Mouse (Mus musculus): ENCODE measurements around the gene Gtf2f1. TPM values are rescaled to one million over a fixed set of nuclear protein-coding genes. Genes with fewer than 3 reads are reported as not detected.

Gtf2f1 gene
- polyA plus RNA-seq, 1 experiment from 2014 or later: 58.0 TPM

DNA sequence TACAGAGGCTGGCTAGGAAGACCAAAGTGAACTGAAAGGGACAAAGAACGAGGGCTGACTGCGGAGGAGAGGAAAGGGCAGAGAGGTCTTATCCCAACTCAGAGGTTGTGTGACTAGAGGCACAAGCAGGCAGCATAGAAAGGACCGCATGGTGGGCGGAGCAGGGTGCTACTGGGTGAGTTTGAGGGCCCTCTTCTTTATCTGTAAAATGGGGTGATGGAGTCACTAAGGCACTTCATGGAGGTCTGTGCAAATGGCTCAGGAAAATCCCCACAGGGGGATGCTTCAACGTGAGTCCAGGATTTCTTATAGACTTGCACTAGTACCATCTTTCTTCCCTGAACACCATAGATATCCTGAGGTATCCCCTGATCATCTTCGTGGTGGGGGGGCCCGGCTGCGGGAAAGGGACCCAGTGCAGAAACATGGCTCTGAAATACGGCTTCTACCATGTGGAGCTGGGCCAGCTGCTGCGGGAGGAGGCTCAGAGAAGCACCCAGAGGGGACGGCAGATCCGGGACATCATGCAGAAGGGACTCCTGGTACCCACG lies 1.2 kb upstream of the Gtf2f1 start:
- Histone ChIP-seq H3K4me3 (replicated peaks; ENCODE audit: low read length) (peak overlapping the region; percentile 82), H3K9me3 (replicated peaks; ENCODE audit: control insufficient read depth, low read length) (no peaks in the 10 kb centered on the region), H3K9ac (ENCODE audit: low read length) (peak overlapping the region; percentile 84), H3K27ac (ENCODE audit: low read length) (peak overlapping the region; percentile 95), H3K4me2 (ENCODE audit: low read depth, low read length) (peak overlapping the region; percentile 74), H3K36me3 (ENCODE audit: control insufficient read depth, insufficient read depth, low read length) (peaks cover 3% of the 10 kb centered on the region; the same call in 1 of the 2 replicates), H3K4me1 (ENCODE audit: control insufficient read depth, insufficient read depth, low read length) (peaks cover 19% of the 10 kb centered on the region; the same call in 1 of the 2 replicates), H3K27me3 (ENCODE audit: control insufficient read depth, insufficient read depth, low read length) (no peaks in the 10 kb centered on the region)
- no peak for ATAC-seq (ENCODE audit: insufficient read depth, low FRiP score)
- WGBS: 67% methylated on average over 13 of the region's 13 CpGs

DNA sequence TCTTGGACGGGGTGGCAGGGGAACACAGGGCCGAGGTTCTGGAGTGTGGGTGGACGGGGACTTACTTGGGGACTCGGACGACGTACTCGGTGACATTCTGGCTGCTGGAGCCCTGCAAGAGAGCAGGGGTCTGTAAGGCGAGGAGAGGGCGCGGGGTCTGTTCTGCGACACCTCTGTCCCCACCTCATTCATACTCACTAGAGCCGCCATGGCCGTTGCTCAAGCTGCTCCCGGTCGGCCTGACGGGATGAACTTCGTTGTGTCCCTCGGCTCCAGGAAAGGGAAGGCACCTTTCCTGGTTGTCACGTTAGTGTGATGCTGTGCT lies 215 bp downstream of the Gtf2f1 start:
- under 1% methylated on average over 19 of the region's 19 CpGs for WGBS
- Histone ChIP-seq H3K9ac (ENCODE audit: low read length) (peak overlapping the region; percentile 87), H3K27ac (ENCODE audit: low read length) (peak overlapping the region; percentile 79), H3K9me3 (replicated peaks; ENCODE audit: control insufficient read depth, low read length) (no peaks in the 10 kb centered on the region), H3K27me3 (ENCODE audit: control insufficient read depth, insufficient read depth, low read length) (no peaks in the 10 kb centered on the region), H3K4me2 (ENCODE audit: low read depth, low read length) (peak overlapping the region; percentile 91), H3K4me1 (ENCODE audit: control insufficient read depth, insufficient read depth, low read length) (peaks cover 19% of the 10 kb centered on the region; the same call in 1 of the 2 replicates), H3K36me3 (ENCODE audit: control insufficient read depth, insufficient read depth, low read length) (peaks cover 7% of the 10 kb centered on the region), H3K4me3 (replicated peaks; ENCODE audit: low read length) (peak overlapping the region; percentile 82)
- ATAC-seq (ENCODE audit: insufficient read depth, low FRiP score): peak; percentile 42

DNA sequence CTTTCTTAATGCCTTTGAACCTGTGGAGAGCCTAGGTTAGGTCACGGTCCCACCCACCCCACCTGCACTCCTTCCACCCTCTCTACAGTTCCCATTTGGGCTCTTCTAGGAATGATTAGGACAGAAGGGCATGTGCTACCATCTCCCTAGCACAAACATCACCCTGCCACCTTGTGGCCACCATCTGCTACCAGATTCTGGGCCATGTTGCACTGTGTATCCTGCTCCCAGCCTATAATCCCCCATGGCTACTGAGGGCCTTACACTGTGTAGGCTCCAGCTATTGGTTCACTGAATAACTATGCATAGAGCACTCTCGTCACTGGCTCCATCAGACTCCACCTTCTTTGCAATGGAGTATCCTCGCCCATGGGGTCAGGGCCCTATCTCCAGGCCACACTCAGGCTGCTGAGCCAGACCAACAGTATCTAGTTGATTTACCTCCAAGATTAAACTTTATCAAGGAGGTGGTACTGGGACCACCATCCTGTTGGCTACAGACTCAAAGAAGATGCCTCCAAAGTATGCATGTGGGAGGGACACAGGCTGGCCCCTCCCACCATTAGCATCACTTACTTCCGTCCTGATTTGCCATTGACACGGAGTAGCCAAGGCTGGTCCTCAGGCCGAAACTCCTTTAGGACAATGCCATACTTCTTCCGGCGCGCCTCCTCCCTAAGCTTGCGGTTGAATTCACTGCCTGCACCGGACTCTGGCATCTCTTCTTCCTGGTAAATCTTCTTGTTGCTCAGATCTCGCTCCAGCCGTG lies 3.8 kb downstream of the Gtf2f1 start:
- WGBS: 90% methylated on average over 13 of the region's 13 CpGs
- H3K4me2 ChIP-seq (ENCODE audit: low read depth, low read length): no peak overlapping the region
- no peaks in the 10 kb centered on the region for H3K9me3 ChIP-seq (replicated peaks; ENCODE audit: control insufficient read depth, low read length)
- H3K36me3 ChIP-seq (ENCODE audit: control insufficient read depth, insufficient read depth, low read length): peaks cover 17% of the 10 kb centered on the region
- H3K27ac ChIP-seq (ENCODE audit: low read length): peak overlapping the region; percentile 66; the same call in 1 of the 2 replicates
- no peak for ATAC-seq (ENCODE audit: insufficient read depth, low FRiP score)
- H3K4me3 ChIP-seq (replicated peaks; ENCODE audit: low read length): no peak overlapping the region
- no peaks in the 10 kb centered on the region for H3K27me3 ChIP-seq (ENCODE audit: control insufficient read depth, insufficient read depth, low read length)
- H3K4me1 ChIP-seq (ENCODE audit: control insufficient read depth, insufficient read depth, low read length): peaks cover 19% of the 10 kb centered on the region; the same call in 1 of the 2 replicates
- no peak overlapping the region for H3K9ac ChIP-seq (ENCODE audit: low read length)

DNA sequence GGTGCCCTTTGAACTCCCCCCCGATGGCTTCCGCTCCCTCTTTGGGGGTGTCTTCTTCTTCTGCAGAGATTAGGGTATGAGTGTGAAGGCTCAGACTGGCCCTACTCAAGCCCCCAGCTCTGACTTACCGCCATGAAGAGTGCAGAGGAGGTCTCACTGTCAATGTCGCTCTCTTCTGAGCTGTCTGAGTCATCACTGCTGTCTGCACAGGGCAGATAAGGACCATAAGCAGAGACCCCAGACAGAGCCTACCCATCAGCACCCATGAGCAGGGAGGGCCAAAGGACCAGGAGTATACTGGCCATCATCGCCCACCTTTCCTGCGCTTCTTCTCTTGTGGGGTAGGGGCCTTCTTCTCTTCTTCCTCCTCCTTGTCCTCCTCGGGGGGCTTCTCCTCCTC lies 7.1 kb downstream of the Gtf2f1 start:
- no peaks in the 10 kb centered on the region for H3K4me1 ChIP-seq (ENCODE audit: control insufficient read depth, insufficient read depth, low read length)
- H3K4me3 ChIP-seq (replicated peaks; ENCODE audit: low read length): no peak overlapping the region
- H3K27me3 ChIP-seq (ENCODE audit: control insufficient read depth, insufficient read depth, low read length): no peaks in the 10 kb centered on the region
- no peak overlapping the region for H3K27ac ChIP-seq (ENCODE audit: low read length)
- 88% methylated on average over 7 of the region's 7 CpGs for WGBS
- no peak overlapping the region for H3K9ac ChIP-seq (ENCODE audit: low read length)
- peaks cover 26% of the 10 kb centered on the region for H3K36me3 ChIP-seq (ENCODE audit: control insufficient read depth, insufficient read depth, low read length)
- no peaks in the 10 kb centered on the region for H3K9me3 ChIP-seq (replicated peaks; ENCODE audit: control insufficient read depth, low read length)
- no peak overlapping the region for H3K4me2 ChIP-seq (ENCODE audit: low read depth, low read length)
- no peak for ATAC-seq (ENCODE audit: insufficient read depth, low FRiP score)

DNA sequence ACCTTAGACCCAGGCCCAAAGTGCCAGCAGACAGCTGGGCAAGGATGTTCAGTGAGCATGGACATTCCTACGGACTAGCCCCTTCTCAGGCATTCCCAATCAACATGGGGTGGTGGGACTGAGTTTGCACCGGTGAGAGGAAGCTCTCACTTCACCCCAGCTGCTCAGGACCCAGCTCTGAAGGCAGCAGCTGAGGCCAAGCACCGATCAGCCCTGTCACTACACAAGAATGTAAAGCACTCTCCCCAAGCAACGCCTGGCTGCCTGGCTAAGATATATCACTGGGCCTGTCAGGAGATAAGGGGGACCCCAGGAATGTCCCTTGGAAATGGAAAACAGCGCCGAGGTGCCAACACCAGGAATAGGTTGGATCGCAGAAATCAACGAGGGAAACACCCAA lies 9.9 kb downstream of the Gtf2f1 start:
- Histone ChIP-seq H3K4me3 (replicated peaks; ENCODE audit: low read length) (no peak overlapping the region), H3K4me2 (ENCODE audit: low read depth, low read length) (no peak overlapping the region), H3K9me3 (replicated peaks; ENCODE audit: control insufficient read depth, low read length) (no peaks in the 10 kb centered on the region), H3K9ac (ENCODE audit: low read length) (no peak overlapping the region), H3K27ac (ENCODE audit: low read length) (no peak overlapping the region), H3K4me1 (ENCODE audit: control insufficient read depth, insufficient read depth, low read length) (peaks cover 8% of the 10 kb centered on the region; the same call in 1 of the 2 replicates), H3K27me3 (ENCODE audit: control insufficient read depth, insufficient read depth, low read length) (no peaks in the 10 kb centered on the region), H3K36me3 (ENCODE audit: control insufficient read depth, insufficient read depth, low read length) (peaks cover 19% of the 10 kb centered on the region)
- no peak for ATAC-seq (ENCODE audit: insufficient read depth, low FRiP score)
- WGBS: 44% methylated on average over 8 of the region's 8 CpGs

DNA sequence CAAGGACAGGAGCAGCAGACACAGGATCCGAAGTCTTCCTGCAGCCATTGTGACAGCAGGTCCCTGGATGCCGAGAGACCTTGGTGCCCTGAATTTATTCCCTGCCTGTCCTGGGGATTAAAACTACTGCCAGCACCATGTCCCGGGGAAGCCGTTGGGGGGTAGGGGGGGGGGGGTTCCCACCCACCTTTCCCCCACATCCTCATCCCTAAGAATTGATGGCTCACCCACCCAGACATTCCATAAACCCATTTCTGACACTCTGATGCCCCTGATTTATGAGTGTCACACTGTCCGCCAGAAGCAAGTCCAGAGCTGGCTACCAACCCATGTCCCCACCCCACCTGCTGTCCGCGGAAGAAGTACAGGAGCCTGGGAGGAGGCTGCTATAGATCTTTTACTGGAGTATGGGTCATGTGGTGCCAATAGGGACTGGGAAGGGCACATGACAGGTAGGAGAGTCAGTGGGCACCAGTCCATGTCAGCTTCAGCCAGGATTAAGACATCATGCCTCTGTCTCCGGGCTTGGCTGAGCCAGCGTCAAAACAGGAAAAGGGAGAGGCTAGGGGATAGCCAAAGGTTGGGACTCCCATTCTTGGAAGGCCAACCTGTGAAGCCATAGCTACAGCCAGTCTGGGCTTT lies 11.0 kb downstream of the Gtf2f1 start, which contains the start of gene Pspn:
Gene Pspn, minus strand, starts transcription at position 51 of the 642 bp plus-strand sequence.
- Histone ChIP-seq H3K4me3 (replicated peaks; ENCODE audit: low read length) (no peak within 1 kb of the TSS), H3K27me3 (ENCODE audit: control insufficient read depth, insufficient read depth, low read length) (no peaks in the 10 kb centered on the region), H3K4me2 (ENCODE audit: low read depth, low read length) (no peak within 1 kb of the TSS), H3K27ac (ENCODE audit: low read length) (no peak within 1 kb of the TSS), H3K36me3 (ENCODE audit: control insufficient read depth, insufficient read depth, low read length) (peaks cover 21% of the 10 kb centered on the region; the same call in 1 of the 2 replicates), H3K9ac (ENCODE audit: low read length) (no peak within 1 kb of the TSS), H3K9me3 (replicated peaks; ENCODE audit: control insufficient read depth, low read length) (no peaks in the 10 kb centered on the region), H3K4me1 (ENCODE audit: control insufficient read depth, insufficient read depth, low read length) (peaks cover 8% of the 10 kb centered on the region; the same call in 1 of the 2 replicates)
- ATAC-seq (ENCODE audit: insufficient read depth, low FRiP score): no peak
- WGBS: 84% methylated on average over 9 of the region's 9 CpGs

DNA sequence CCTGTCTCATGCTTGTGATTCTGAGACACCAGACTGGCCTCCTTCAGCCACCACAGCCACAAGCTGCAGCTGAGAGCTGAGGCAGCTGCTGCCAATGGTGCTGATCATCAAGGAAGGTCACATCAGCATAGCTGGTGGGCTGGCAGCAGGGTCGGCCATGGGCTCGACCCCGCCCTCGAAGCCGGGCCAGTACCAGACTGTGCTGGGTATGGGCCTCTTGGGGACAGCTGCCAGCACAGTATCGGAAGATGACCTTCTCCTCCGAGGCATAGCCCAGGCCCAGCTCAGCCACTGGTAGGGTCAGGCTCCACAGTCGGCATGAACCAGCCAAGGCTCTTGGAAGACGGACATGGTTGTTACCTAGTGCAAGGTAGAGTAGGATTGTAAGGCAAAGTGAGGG lies 11.7 kb downstream of the Gtf2f1 start:
- H3K27ac ChIP-seq (ENCODE audit: low read length): no peak overlapping the region
- no peak overlapping the region for H3K9ac ChIP-seq (ENCODE audit: low read length)
- H3K27me3 ChIP-seq (ENCODE audit: control insufficient read depth, insufficient read depth, low read length): no peaks in the 10 kb centered on the region
- ATAC-seq (ENCODE audit: insufficient read depth, low FRiP score): no peak
- no peak overlapping the region for H3K4me3 ChIP-seq (replicated peaks; ENCODE audit: low read length)
- WGBS: 88% methylated on average over 9 of the region's 9 CpGs
- peaks cover 22% of the 10 kb centered on the region; the same call in 1 of the 2 replicates for H3K36me3 ChIP-seq (ENCODE audit: control insufficient read depth, insufficient read depth, low read length)
- peaks cover 8% of the 10 kb centered on the region; the same call in 1 of the 2 replicates for H3K4me1 ChIP-seq (ENCODE audit: control insufficient read depth, insufficient read depth, low read length)
- no peak overlapping the region for H3K4me2 ChIP-seq (ENCODE audit: low read depth, low read length)
- no peaks in the 10 kb centered on the region for H3K9me3 ChIP-seq (replicated peaks; ENCODE audit: control insufficient read depth, low read length)

DNA sequence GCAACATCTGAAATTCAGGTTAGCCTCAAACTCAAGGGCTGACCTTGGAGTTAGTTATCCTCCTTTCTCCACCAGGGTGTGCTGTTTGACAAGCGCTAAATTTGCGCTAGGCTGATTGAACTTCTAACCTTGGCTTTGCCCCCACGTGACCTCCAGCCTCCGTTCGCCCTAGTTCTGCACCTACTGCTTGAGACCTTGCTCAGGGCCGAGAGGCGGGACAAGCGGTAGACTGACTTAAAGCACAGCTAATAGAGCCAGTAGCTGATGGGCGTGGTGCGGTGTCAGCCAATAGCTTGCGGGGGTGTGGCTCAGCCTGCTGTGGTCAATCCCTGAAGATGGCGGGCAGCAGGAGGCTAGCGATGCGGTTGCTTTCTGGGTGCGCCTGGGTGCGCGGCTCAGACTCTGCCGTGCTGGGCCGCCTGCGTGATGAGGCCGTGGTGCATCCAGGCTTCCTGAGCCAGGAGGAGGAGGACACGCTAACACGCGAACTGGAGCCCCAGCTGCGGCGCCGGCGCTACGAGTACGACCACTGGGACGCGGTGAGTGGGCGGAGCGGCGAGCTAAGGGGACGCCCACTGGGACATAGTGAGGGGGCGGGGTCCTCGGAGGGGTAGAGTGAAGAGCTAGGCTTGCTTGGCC lies 13.9 kb downstream of the Gtf2f1 start, which contains the start of gene Alkbh7:
Gene Alkbh7, plus strand, starts transcription at position 311 of the 639 bp plus-strand sequence.
- Histone ChIP-seq H3K36me3 (ENCODE audit: control insufficient read depth, insufficient read depth, low read length) (peaks cover 24% of the 10 kb centered on the region), H3K4me2 (ENCODE audit: low read depth, low read length) (peak within 1 kb of the TSS; percentile 80), H3K27me3 (ENCODE audit: control insufficient read depth, insufficient read depth, low read length) (no peaks in the 10 kb centered on the region), H3K4me1 (ENCODE audit: control insufficient read depth, insufficient read depth, low read length) (peaks cover 8% of the 10 kb centered on the region; the same call in 1 of the 2 replicates), H3K4me3 (replicated peaks; ENCODE audit: low read length) (peak within 1 kb of the TSS; percentile 72), H3K9me3 (replicated peaks; ENCODE audit: control insufficient read depth, low read length) (no peaks in the 10 kb centered on the region), H3K9ac (ENCODE audit: low read length) (peak within 1 kb of the TSS; percentile 73), H3K27ac (ENCODE audit: low read length) (peak within 1 kb of the TSS; percentile 53; the same call in 1 of the 2 replicates)
- peak; percentile 99 for ATAC-seq (ENCODE audit: insufficient read depth, low FRiP score)
- under 1% methylated on average over 38 of the region's 38 CpGs for WGBS
